Mouse (Mus musculus) forebrain, embryonic 12.5 days (tissue): ENCODE data around the gene Aff1. TPM values are rescaled to one million over a fixed set of nuclear protein-coding genes. Genes with fewer than 3 reads are reported as not detected.

Source experiments
- ATAC-seq: fragments of 200-750 bp; cut with Nextera tagmentation; 2 replicates; pipeline ENCODE4 v1.8.0; 2017; ENCODE audit warnings: moderate TSS enrichment; ENCODE audit not compliant: low FRiP score
- H3K27ac ChIP-seq: fragments of 300-500 bp; sonication (generic); 2 replicates; pipeline ENCODE4 v1.5.1; 2016; ENCODE audit warnings: mild to moderate bottlenecking
- H3K27me3 ChIP-seq: fragments of 300-500 bp; sonication (generic); 2 replicates; pipeline ENCODE4 v1.6.1; 2016; ENCODE audit warnings: mild to moderate bottlenecking
- H3K36me3 ChIP-seq: fragments of 300-500 bp; sonication (generic); replicated peaks from 2 replicates; pipeline ENCODE4 v1.6.1; 2016; ENCODE audit warnings: mild to moderate bottlenecking
- H3K4me1 ChIP-seq: fragments of 300-500 bp; sonication (generic); 2 replicates; pipeline ENCODE4 v1.6.1; 2016
- H3K4me2 ChIP-seq: fragments of 300-500 bp; sonication (generic); 2 replicates; pipeline ENCODE4 v1.6.1; 2016; ENCODE audit warnings: mild to moderate bottlenecking, moderate library complexity
- H3K4me3 ChIP-seq: fragments of 300-500 bp; sonication (generic); replicated peaks from 2 replicates; pipeline ENCODE4 v1.5.1; 2016; ENCODE audit warnings: mild to moderate bottlenecking
- H3K9ac ChIP-seq: fragments of 300-500 bp; sonication (generic); 2 replicates; pipeline ENCODE4 v1.6.1; 2016; ENCODE audit warnings: mild to moderate bottlenecking
- H3K9me3 ChIP-seq: fragments of 300-500 bp; sonication (generic); 2 replicates; pipeline ENCODE4 v1.6.1; 2016
- WGBS: fragments of 180-500 bp; shearing (Covaris S2); methylation state at CpG from one replicate; pipeline ENCODE4 v1.1.7; 2016; 5-methylcytosine and 5-hydroxymethylcytosine counted together
- polyA plus RNA-seq: library from polyadenylated mRNA; unstranded; fragments of >200 nt; fragmentation: Nextera tagmentation; extraction: Ambion mirVana; gene quantifications from 2 replicates; pipeline ENCODE4 v1.2.1, GENCODE M21; 2016

Aff1 gene
- polyA plus RNA-seq, 1 experiment from 2014 or later: 3.7 TPM

DNA sequence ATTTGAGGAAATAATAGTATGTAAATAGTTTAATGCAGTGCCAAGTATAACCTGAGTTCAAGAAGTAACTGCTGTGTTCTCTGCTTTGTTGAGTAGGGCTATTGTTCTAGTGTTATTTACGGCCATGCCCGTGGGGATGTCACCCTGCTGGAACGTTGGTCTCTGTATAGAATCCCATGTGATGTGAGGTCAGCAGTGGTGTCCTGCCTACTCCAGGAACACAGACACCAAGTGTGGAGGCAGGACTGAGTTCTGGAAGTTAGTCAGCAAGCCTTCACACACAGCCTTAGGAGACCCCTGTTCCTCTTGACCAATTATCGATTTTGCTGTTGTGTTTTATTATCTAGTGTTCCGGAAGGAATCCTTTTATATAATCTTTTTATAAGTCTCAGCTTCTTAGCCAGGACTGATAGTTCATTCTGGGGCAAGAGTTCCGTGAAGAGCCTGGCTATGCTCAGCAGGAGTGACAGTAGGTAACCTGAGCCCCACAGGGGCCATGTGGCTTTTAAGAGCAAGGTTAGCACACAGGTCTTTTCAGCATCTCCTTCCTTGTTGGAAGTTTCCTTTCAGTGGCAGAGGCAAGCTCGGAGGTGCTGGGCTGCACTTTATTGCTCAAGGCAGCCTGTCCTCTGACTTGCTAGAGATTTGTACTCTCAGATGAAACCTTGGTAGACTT is 115.6 kb downstream of the Aff1 start:
- H3K4me2 ChIP-seq: no peak overlapping the region
- no peak for ATAC-seq
- WGBS: 58% methylated on average over 7 of the region's 7 CpGs
- H3K36me3 ChIP-seq: no peaks in the 10 kb centered on the region
- no peaks in the 10 kb centered on the region for H3K27me3 ChIP-seq
- no peaks in the 10 kb centered on the region for H3K9me3 ChIP-seq
- no peak overlapping the region for H3K27ac ChIP-seq
- H3K4me1 ChIP-seq: peaks cover 10% of the 10 kb centered on the region
- H3K9ac ChIP-seq: no peak overlapping the region
- H3K4me3 ChIP-seq: no peak overlapping the region

DNA sequence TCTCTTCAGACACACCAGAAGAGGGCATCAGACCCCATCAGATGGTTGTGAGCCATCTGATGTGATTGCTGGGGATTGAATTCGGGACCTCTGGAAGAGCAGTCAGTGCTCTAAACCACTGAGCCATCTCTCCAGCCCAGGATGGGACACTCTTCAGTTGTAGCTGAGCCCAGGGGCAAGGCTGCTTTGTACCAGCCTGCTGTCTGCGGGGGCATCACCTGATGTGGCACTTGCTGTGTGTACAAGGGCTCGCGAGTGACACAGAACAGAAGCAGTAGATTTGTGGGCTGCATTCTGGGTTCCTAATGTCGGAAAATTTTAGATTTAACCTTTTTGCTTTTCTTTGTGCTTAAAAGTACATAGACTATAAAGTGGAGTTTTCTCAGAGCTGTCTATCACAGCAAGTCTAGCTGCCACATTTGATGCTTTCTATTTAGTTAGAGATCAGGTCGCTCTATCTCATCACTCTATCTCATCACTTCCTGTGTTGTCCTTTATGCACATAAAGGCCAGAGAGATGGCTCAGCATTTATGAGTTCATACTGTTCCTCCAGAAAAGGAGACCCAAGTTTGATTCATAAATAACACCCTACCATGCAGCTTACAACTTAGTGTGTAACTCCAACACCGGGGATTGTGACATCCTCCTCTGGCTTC is 117.6 kb downstream of the Aff1 start:
- WGBS: 93% methylated on average over 7 of the region's 7 CpGs
- Histone ChIP-seq H3K36me3 (no peaks in the 10 kb centered on the region), H3K9ac (no peak overlapping the region), H3K4me3 (no peak overlapping the region), H3K4me2 (no peak overlapping the region), H3K9me3 (no peaks in the 10 kb centered on the region), H3K27me3 (no peaks in the 10 kb centered on the region), H3K27ac (no peak overlapping the region), H3K4me1 (no peaks in the 10 kb centered on the region)
- no peak for ATAC-seq

DNA sequence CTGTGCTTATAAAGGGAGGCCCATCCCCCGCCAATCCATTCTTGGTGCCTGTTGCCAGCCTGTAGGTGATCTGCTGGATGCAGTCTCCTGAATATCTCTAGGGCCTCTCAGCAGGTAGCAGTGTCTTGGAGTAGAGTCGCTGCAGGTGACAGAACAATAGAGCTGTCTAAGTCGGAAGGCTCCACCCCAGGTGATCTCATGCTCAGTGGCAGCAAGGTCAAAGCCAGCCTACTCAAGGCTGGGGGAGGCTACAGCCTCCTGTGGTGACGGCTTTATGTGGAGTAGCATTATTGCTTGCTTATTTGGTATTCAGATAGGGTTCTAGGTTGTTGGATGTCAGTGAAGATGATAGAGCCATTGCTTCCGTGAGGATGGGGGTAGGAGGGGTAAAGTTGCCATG is 121.1 kb downstream of the Aff1 start:
- Histone ChIP-seq H3K4me2 (no peak overlapping the region), H3K27ac (no peak overlapping the region), H3K4me3 (no peak overlapping the region), H3K36me3 (no peaks in the 10 kb centered on the region), H3K9ac (no peak overlapping the region), H3K9me3 (no peaks in the 10 kb centered on the region), H3K27me3 (no peaks in the 10 kb centered on the region), H3K4me1 (no peaks in the 10 kb centered on the region)
- ATAC-seq: no peak
- 69% methylated on average over 5 of the region's 5 CpGs for WGBS

DNA sequence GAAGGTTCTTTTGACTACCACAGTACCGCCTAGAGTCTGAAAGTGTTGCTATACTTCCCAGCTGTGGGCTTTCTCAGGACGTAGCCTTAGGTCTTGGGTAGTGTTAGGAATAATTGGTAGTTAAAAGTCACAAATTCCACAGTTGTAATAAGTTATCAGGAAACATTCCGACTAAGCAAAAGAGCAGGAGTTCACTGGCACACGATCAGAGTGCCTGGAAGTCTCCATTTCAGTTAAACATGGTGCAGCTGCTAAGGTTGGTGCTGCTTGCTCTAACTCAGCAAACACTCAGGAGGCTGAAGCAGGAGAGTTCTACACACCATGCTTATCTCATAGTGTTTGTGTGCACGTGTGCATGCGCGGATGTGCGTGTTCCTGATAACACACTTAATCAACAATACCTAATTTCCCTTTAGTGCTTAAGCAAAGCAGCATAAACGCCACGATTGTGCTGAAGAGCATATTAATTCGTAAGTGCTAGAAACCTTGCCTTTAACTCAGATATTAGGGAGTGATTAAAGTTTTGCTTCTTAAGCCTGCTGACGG is 121.9 kb downstream of the Aff1 start:
- 89% methylated on average over 12 of the region's 12 CpGs for WGBS
- no peaks in the 10 kb centered on the region for H3K9me3 ChIP-seq
- H3K27ac ChIP-seq: no peak overlapping the region
- no peak for ATAC-seq
- no peak overlapping the region for H3K4me3 ChIP-seq
- no peaks in the 10 kb centered on the region for H3K36me3 ChIP-seq
- no peak overlapping the region for H3K4me2 ChIP-seq
- no peaks in the 10 kb centered on the region for H3K27me3 ChIP-seq
- H3K4me1 ChIP-seq: no peaks in the 10 kb centered on the region
- H3K9ac ChIP-seq: no peak overlapping the region

DNA sequence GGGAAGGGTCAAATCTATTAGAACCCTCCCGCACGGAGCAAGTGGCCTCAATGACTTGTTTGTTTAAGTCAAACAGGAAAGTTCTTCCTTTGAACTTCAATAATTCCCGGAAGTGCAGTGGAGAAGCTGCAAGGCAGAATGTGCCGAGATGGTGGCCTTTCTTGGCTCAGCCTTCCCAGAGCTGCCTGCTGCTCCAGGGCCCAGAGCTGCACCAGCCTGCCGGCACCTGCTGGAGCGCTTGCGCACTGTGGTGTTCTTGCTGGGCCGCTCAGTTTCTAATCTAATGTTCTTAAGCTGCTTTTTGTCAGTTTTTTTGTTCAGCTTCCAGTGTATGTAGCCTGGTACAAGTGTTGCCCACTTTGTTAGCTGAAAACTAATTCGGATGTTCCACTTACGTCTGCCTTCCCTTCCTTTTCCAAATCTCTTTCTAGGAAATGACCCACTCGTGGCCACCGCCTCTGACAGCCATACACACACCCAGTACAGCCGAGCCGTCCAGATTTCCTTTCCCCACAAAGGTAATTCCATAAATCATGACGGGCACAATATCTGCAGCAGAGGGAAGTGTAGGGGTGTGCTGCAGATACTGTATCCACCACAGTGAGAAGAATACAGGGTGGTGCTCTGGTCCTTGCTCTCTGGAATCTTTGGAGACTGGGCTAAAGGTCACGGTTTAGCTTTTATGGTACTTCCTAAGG is 122.5 kb downstream of the Aff1 start:
- WGBS: 65% methylated on average over 16 of the region's 16 CpGs
- H3K27me3 ChIP-seq: no peaks in the 10 kb centered on the region
- H3K36me3 ChIP-seq: no peaks in the 10 kb centered on the region
- no peak overlapping the region for H3K4me2 ChIP-seq
- no peak overlapping the region for H3K9ac ChIP-seq
- no peak overlapping the region for H3K27ac ChIP-seq
- no peak overlapping the region for H3K4me3 ChIP-seq
- no peak for ATAC-seq
- no peaks in the 10 kb centered on the region for H3K4me1 ChIP-seq
- H3K9me3 ChIP-seq: no peaks in the 10 kb centered on the region

DNA sequence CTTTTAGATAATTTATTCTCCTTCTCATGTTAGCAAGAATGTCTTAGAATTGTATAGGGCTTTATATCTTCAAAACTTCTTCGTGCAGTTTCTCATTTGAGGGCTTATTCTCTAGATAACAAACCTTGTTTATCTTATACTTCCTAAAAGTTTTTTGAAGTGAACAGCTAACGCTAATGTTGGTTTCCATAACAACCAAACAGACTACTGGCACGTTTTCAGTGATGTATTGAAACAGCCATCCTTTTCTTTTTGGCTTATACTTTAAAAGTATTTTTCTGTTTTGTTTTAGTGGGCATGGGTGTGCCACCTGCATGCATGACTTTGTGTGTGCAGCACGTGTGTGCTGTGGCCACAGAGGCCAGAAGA is 123.1 kb downstream of the Aff1 start:
- no peak for ATAC-seq
- H3K27me3 ChIP-seq: no peaks in the 10 kb centered on the region
- H3K4me1 ChIP-seq: no peaks in the 10 kb centered on the region
- H3K27ac ChIP-seq: no peak overlapping the region
- no peaks in the 10 kb centered on the region for H3K36me3 ChIP-seq
- H3K4me3 ChIP-seq: no peak overlapping the region
- H3K9ac ChIP-seq: no peak overlapping the region
- no peak overlapping the region for H3K4me2 ChIP-seq
- H3K9me3 ChIP-seq: no peaks in the 10 kb centered on the region
- 63% methylated on average over 4 of the region's 4 CpGs for WGBS

DNA sequence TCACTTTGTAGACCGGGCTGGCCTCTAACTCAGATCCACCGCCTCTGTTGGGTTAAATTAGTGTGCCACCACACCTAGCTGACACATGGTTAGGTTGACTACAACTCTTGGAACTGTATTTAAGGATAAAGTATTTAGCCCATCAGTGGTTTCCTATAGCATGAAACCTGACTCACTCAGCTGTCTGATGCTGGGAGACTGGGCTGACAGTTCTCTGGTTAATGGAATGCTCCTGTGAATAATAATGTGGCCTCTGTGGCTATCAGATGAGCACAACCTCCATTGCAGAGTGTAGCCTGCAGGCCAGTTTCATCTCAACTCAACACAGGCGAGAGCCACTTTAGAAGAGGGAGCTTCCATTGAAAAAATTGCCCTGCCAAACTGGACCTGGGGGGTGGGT is 124.5 kb downstream of the Aff1 start:
- no peak overlapping the region for H3K27ac ChIP-seq
- H3K4me3 ChIP-seq: no peak overlapping the region
- WGBS: 97% methylated on average over 3 of the region's 3 CpGs
- ATAC-seq: no peak
- H3K27me3 ChIP-seq: no peaks in the 10 kb centered on the region
- H3K4me1 ChIP-seq: no peaks in the 10 kb centered on the region
- no peak overlapping the region for H3K4me2 ChIP-seq
- no peak overlapping the region for H3K9ac ChIP-seq
- no peaks in the 10 kb centered on the region for H3K9me3 ChIP-seq
- H3K36me3 ChIP-seq: no peaks in the 10 kb centered on the region

DNA sequence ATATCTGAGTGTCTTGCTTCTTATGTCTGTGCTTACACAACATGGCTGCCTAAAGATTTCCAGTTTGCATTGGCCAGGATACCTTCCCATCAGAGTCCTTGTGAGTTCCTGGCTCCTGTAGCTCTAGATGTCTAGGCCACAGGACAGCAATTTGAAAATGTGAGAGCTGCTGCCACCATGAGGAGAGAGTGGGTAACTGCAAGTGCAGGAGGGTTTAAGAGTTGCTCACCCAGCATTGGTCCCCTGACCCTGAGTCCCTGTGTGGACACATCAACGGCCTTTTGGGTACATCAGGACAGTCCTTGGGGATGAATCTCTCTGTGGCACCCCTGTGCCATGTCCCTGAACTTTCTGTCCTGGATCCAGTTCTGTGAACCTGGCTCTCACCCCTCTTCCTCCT is 125.6 kb downstream of the Aff1 start:
- peak; percentile 58; the same call in 1 of the 2 replicates for ATAC-seq
- Histone ChIP-seq H3K36me3 (no peaks in the 10 kb centered on the region), H3K9ac (no peak overlapping the region), H3K4me1 (no peaks in the 10 kb centered on the region), H3K4me2 (no peak overlapping the region), H3K27me3 (no peaks in the 10 kb centered on the region), H3K9me3 (no peaks in the 10 kb centered on the region), H3K27ac (no peak overlapping the region), H3K4me3 (no peak overlapping the region)
- WGBS: 22% methylated on average over 1 of the region's 1 CpGs

DNA sequence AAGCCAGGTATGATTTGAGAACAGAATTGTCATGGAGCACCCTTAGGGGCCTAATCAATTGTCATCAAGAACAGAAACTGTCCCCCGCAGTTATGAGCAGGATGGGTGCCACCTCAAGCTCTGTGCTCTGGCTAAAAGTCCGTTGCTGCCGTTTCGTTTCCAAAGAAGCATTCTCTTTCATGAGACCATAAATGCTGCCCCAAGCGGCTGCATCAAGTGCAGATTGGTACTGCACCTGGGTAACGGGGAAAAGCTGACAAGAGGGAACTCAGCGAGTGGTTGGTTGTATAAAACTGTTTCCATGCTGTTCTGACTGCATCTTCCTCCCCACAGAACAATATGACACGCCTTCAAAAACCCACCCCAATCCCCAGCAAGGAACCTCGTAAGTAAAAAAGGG is 126.4 kb downstream of the Aff1 start:
- Histone ChIP-seq H3K27me3 (no peaks in the 10 kb centered on the region), H3K9ac (no peak overlapping the region), H3K36me3 (no peaks in the 10 kb centered on the region), H3K4me1 (no peaks in the 10 kb centered on the region), H3K4me2 (no peak overlapping the region), H3K27ac (no peak overlapping the region), H3K9me3 (no peaks in the 10 kb centered on the region), H3K4me3 (no peak overlapping the region)
- WGBS: 86% methylated on average over 9 of the region's 9 CpGs
- ATAC-seq: no peak

DNA sequence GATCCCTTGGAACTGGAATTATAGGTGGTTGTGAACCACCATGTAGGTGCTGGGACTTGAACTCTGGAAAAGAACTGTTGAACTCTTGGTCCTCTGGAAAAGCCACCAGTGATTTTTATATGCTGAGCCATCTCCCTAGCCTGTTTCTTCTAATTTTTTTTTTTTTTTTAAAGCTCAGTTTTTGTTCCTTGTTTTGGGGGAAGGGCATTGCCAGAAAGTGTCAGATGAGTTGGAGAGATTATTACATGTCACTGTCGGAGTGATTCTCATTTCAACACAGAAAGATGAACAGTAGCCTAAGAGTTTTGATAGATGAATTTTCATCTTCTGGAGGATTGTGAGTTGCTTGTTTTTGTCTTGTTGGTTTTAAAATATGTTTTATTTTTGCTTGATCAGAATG is 127.5 kb downstream of the Aff1 start:
- Histone ChIP-seq H3K36me3 (no peaks in the 10 kb centered on the region), H3K27me3 (no peaks in the 10 kb centered on the region), H3K4me3 (no peak overlapping the region), H3K4me1 (no peaks in the 10 kb centered on the region), H3K4me2 (no peak overlapping the region), H3K9ac (no peak overlapping the region), H3K27ac (no peak overlapping the region), H3K9me3 (no peaks in the 10 kb centered on the region)
- WGBS: 92% methylated on average over 1 of the region's 1 CpGs
- ATAC-seq: no peak

DNA sequence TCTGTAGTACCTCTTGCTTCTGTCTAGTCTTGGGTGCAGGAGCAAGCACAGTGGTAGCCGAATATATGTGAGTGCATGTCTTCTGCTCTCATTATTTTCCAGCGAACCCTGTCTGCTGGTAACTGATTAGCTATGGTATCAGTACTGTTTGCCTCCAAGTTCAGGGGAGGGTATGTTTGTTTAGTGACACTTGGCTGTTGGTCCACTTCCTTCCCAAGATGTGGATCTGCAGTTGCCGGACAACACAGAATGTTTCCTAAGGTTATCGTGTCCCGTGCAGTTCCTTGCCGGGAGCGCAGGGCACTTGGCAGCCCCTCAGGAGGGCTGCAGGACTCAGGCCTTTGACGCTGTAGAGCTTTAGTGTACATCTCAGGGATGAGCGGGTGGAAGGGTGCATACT is 128.9 kb downstream of the Aff1 start:
- Histone ChIP-seq H3K4me2 (no peak overlapping the region), H3K4me3 (no peak overlapping the region), H3K9me3 (no peaks in the 10 kb centered on the region), H3K27me3 (no peaks in the 10 kb centered on the region), H3K36me3 (no peaks in the 10 kb centered on the region), H3K4me1 (no peaks in the 10 kb centered on the region), H3K9ac (no peak overlapping the region), H3K27ac (no peak overlapping the region)
- ATAC-seq: no peak
- 89% methylated on average over 9 of the region's 9 CpGs for WGBS

DNA sequence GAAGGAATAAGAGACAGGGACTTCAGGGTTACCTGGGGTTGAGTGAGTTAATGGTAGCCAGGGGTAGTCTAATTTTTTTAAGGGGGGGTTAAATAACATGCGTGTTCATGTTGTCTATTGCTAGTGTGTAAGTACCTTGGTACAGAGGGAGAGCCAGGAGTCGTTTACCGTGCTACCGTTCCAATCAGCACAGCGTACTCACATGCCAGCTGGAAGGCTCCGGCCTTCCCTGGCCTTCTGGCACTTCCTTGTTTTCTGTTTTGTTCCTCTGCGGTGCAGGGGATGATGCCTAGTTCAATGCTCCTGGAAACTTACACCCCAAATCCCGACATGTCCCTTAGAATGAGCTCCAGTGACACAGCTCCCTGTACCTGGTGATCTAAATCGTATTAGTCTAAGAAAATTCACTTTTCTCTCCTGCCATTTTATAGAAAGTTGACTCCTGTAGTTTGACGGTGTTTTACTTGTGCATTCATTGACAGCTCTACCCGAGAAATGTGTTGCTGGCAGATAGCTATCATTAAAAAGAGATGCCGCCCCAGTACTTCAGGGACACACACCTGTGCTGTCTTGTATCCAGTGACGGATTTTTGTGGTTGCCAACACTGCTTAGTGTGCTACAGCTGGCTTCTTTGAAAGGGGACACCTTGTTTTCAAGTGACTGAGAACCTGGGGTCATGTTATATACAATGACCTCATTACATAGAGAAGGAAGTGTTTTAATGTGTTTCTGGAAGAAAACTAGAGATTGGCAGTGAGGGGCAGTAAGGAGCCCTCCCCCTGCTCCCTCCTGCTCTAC is 129.5 kb downstream of the Aff1 start:
- WGBS: 84% methylated on average over 13 of the region's 13 CpGs
- Histone ChIP-seq H3K4me1 (no peaks in the 10 kb centered on the region), H3K9me3 (no peaks in the 10 kb centered on the region), H3K27me3 (no peaks in the 10 kb centered on the region), H3K36me3 (no peaks in the 10 kb centered on the region), H3K27ac (no peak overlapping the region), H3K4me3 (no peak overlapping the region), H3K9ac (no peak overlapping the region), H3K4me2 (no peak overlapping the region)
- ATAC-seq: no peak
